Mouse (Mus musculus) testis, adult 2 months (tissue): ENCODE measurements around the gene Noc4l.

Experiments used
- CTCF ChIP-seq: fragments of 200-500 bp; IDR thresholded peaks from 2 replicates; pipeline ENCODE4 v1.5.1; 2012; ENCODE audit warnings: low read depth, mild to moderate bottlenecking, inconsistent platforms, low read length, moderate library complexity; ENCODE audit not compliant: control insufficient read depth, insufficient read depth, insufficient replicate concordance
- POLR2A ChIP-seq: fragments of 200-500 bp; IDR thresholded peaks from 2 replicates; pipeline ENCODE4 v1.6.1; 2012; ENCODE audit warnings: low read depth, mild to moderate bottlenecking, inconsistent platforms, low read length, moderate library complexity; ENCODE audit not compliant: control insufficient read depth

GRCm38 (mm10) chr5:110628156-110628555 is 25.1 kb downstream of the Noc4l start:
- TF ChIP-seq POLR2A (no peak), CTCF (no peak)
